Mouse (Mus musculus): ENCODE results near the gene Hs3st2. TPM values are rescaled to one million over a fixed set of nuclear protein-coding genes. Genes with fewer than 3 reads are reported as not detected.
A peak's percentile ranks its signal among the peaks of the same experiment; 100 is the strongest.

Hs3st2 gene
- polyA plus RNA-seq, 1 experiment from 2014 or later = 0.07 TPM

- Histone ChIP-seq H3K4me3 (ENCODE audit: low read depth, low read length) (no peak overlapping the region), H3K9me3 (ENCODE audit: control insufficient read depth, low read length) (no peaks in the 10 kb centered on the region), H3K4me1 (ENCODE audit: control insufficient read depth, insufficient read depth, low read length) (peaks cover 4% of the 10 kb centered on the region; the same call in 1 of the 2 replicates), H3K9ac (ENCODE audit: low read length) (no peak overlapping the region), H3K36me3 (ENCODE audit: control insufficient read depth, insufficient read depth, low read length) (no peaks in the 10 kb centered on the region), H3K4me2 (ENCODE audit: low read depth, severe bottlenecking) (no peak overlapping the region), H3K27ac (replicated peaks; ENCODE audit: low read depth, low read length) (no peak overlapping the region), H3K27me3 (ENCODE audit: control insufficient read depth, insufficient read depth, low read length) (no peaks in the 10 kb centered on the region)
- DNase-seq (ENCODE audit: low spot score) = no peak
- WGBS = 81% methylated on average over 4 of the region's 4 CpGs
- no peak for ATAC-seq (ENCODE audit: insufficient number of reproducible peaks, low FRiP score, low TSS enrichment, low read depth)
These were observed 144.3 kb downstream of the Hs3st2 start for GRCm38 (mm10) chr7:121535987-121536386.

GRCm38 (mm10) chr7:121539405-121540275 lies 148.0 kb downstream of the Hs3st2 start:
- Histone ChIP-seq H3K36me3 (ENCODE audit: control insufficient read depth, insufficient read depth, low read length) (no peaks in the 10 kb centered on the region), H3K9me3 (ENCODE audit: control insufficient read depth, low read length) (no peaks in the 10 kb centered on the region), H3K4me2 (ENCODE audit: low read depth, severe bottlenecking) (peak overlapping the region; percentile 25), H3K27ac (replicated peaks; ENCODE audit: low read depth, low read length) (no peak overlapping the region), H3K4me3 (ENCODE audit: low read depth, low read length) (no peak overlapping the region), H3K9ac (ENCODE audit: low read length) (no peak overlapping the region), H3K27me3 (ENCODE audit: control insufficient read depth, insufficient read depth, low read length) (no peaks in the 10 kb centered on the region), H3K4me1 (ENCODE audit: control insufficient read depth, insufficient read depth, low read length) (peaks cover 4% of the 10 kb centered on the region; the same call in 1 of the 2 replicates)
- DNase-seq (ENCODE audit: low spot score) = no peak
- ATAC-seq (ENCODE audit: insufficient number of reproducible peaks, low FRiP score, low TSS enrichment, low read depth) = no peak
- WGBS = 35% methylated on average over 19 of the region's 19 CpGs

- no peaks in the 10 kb centered on the region for H3K9me3 ChIP-seq (ENCODE audit: control insufficient read depth, low read length)
- 69% methylated on average over 2 of the region's 2 CpGs for WGBS
- no peak overlapping the region for H3K4me2 ChIP-seq (ENCODE audit: low read depth, severe bottlenecking)
- H3K27ac ChIP-seq (replicated peaks; ENCODE audit: low read depth, low read length) = no peak overlapping the region
- ATAC-seq (ENCODE audit: insufficient number of reproducible peaks, low FRiP score, low TSS enrichment, low read depth) = no peak
- H3K36me3 ChIP-seq (ENCODE audit: control insufficient read depth, insufficient read depth, low read length) = no peaks in the 10 kb centered on the region
- DNase-seq (ENCODE audit: low spot score) = no peak
- H3K9ac ChIP-seq (ENCODE audit: low read length) = no peak overlapping the region
- no peak overlapping the region for H3K4me3 ChIP-seq (ENCODE audit: low read depth, low read length)
- no peaks in the 10 kb centered on the region for H3K27me3 ChIP-seq (ENCODE audit: control insufficient read depth, insufficient read depth, low read length)
- peaks cover 4% of the 10 kb centered on the region; the same call in 1 of the 2 replicates for H3K4me1 ChIP-seq (ENCODE audit: control insufficient read depth, insufficient read depth, low read length)
These were observed 150.8 kb downstream of the Hs3st2 start for GRCm38 (mm10) chr7:121542458-121542857.

- Histone ChIP-seq H3K4me1 (ENCODE audit: control insufficient read depth, insufficient read depth, low read length) (peaks cover 11% of the 10 kb centered on the region), H3K27ac (replicated peaks; ENCODE audit: low read depth, low read length) (0 out of 2 replicates have a peak overlapping the region, but pooled peaks have one; percentile 45), H3K9me3 (ENCODE audit: control insufficient read depth, low read length) (no peaks in the 10 kb centered on the region), H3K4me3 (ENCODE audit: low read depth, low read length) (no peak overlapping the region), H3K4me2 (ENCODE audit: low read depth, severe bottlenecking) (peak overlapping the region; percentile 5; the same call in 1 of the 2 replicates), H3K27me3 (ENCODE audit: control insufficient read depth, insufficient read depth, low read length) (no peaks in the 10 kb centered on the region), H3K36me3 (ENCODE audit: control insufficient read depth, insufficient read depth, low read length) (no peaks in the 10 kb centered on the region), H3K9ac (ENCODE audit: low read length) (no peak overlapping the region)
- DNase-seq (ENCODE audit: low spot score) (peak; percentile 73), ATAC-seq (ENCODE audit: insufficient number of reproducible peaks, low FRiP score, low TSS enrichment, low read depth) (peak; percentile 85)
- 23% methylated on average over 18 of the region's 18 CpGs for WGBS
These were observed 157.8 kb downstream of the Hs3st2 start for GRCm38 (mm10) chr7:121549329-121550022.
